Mouse (Mus musculus) right cerebral cortex, postnatal 25 days (tissue): ENCODE results near the gene Vldlr.

ENCODE experiments used
- DNase-seq: peaks from one replicate; pipeline ENCODE4 v3.0.0; 2022

Gene Vldlr

GRCm38 (mm10) chr19:27239913-27240312 lies 23.6 kb downstream of the Vldlr start:
- DNase-seq = no peak

GRCm38 (mm10) chr19:27243527-27243926 lies 27.2 kb downstream of the Vldlr start:
- no peak for DNase-seq

DNA sequence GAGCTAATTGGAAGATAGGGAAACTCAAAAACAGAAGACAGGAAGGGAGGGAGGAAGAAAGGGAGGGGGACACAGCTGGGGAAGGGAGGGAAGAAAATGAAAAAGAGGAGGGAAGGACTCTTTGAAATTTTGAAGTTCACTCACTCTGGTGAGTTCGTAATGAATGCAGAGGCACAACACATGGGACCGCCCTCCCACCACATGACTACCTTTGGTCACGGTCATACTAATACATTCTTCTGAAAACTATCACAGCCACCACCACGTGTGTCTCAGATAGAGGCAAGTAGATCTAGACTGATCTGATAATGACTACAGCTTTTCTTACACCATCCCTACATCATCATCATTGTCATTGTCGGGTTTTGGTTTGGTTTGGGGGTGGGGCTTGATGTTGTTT lies 38.5 kb downstream of the Vldlr start:
- no peak for DNase-seq

DNA sequence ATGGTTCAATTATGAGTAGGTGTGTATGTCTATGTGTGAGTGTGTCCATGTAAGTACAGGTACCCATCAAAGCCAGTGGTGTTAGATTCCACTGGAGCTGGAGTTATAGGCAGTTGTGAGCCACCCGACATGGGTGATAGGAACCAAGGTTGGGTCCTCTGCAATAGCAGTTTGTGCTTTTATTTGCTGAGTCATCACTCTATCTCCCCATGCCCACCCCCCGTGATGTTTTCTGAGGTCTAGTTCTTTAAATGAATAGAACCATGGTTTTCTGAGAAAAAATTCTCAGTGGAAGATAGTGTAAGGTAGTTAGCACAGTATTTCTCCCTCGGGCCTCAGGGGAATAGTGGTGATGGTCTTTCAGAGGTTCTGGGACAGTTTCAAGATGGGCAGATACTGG lies 39.4 kb downstream of the Vldlr start:
- no peak for DNase-seq

DNA sequence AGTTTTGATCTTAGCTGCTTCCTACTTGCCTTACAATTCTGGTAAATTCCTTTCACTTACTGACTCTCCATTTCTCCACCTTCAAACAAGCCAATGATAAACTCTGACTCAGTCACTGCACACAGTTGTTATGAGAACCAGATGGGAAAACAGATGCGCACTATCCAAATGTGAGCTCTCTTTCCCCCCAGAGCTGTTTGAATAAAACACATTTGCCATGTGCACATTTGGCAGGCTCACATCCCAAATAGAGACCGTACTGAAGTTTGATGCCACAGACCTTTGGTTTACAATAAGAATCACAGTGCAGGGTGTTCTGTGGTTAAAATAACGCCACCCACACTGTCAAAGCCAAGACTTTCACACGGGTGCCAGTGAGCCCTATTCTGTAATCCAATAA lies 43.8 kb downstream of the Vldlr start:
- peak; percentile 54 for DNase-seq

DNA sequence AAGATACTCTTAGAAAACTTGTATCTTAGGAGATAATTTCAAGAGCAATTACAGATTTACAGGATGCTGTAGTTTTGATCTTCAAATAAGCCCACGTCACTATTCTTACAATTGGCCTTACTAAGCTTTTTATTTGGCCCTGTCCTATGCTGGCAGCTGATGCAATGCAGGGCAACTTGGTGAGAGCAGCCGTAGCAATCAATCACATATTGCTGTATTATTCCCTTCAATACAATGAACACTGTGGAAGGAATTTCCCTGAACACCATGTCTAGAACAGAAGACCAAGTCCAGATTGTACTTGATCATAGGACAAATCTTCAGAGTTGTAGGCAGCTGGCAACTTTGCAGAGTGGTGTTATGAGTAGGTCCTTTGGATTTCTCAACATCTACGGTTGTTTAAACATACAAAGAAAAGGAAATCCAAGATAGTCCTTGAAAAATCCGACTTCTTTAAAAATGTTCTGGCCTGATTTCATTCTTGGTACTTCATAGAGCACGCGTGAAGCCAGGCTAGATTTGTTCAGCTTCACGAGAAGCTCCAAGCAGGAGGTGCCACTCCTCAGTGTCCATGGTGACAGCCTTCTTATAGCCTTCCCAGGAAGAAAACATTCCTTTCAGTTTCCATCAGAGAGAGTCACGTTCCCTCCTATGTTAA lies 44.5 kb downstream of the Vldlr start:
- DNase-seq = no peak

- no peak for DNase-seq
These were observed 45.9 kb downstream of the Vldlr start for GRCm38 (mm10) chr19:27262141-27262540.

DNA sequence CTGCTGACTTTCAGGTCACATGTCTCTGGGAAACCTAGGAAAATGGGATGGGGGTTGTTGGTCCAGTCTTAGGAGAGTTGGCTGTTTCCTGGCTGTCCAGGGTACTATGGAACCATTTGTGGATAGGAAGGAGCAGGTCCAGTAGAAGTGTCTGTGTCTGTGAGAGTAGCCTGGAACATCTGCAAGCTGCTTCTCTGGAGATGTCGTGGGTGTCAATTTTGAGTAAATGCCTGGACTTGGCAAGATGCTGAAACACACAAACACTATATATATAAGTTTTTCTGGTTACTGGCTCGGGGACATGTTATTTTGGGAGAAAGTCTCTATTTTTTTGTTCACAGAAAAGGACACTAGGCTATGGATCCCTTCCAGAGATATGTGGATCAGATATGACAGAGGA lies 57.1 kb downstream of the Vldlr start:
- DNase-seq = no peak

DNA sequence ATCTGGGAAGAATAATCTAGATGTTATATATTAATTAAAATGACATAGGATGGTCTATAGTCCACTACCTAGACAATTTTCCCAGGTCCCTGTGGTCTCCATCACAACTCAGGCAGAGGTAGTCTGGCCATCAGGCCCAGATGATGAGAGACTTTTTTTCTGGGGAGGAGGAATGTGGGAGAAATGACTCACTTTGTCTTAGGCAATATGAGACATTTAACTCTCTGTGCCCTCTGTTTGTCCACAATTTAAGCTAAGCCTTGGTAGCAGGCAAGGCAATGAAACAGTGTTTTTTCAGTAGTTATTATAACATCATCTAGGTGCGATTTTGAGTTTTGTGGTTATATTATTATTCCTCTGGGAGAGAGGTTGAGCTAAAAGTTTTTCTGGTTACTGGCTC lies 58.1 kb downstream of the Vldlr start:
- DNase-seq = no peak

- DNase-seq = no peak
These were observed 62.9 kb downstream of the Vldlr start for GRCm38 (mm10) chr19:27279174-27279573.
